Mouse (Mus musculus) heart, embryonic 14.5 days (tissue): ENCODE results near the gene Pars2. TPM values are rescaled to one million over a fixed set of nuclear protein-coding genes. Genes with fewer than 3 reads are reported as not detected.

Experiments
- ATAC-seq: fragments of 200-750 bp; cut with Nextera tagmentation; 2 replicates; pipeline ENCODE4 v1.8.0; 2017; ENCODE audit warnings: low read depth, moderate TSS enrichment; ENCODE audit not compliant: insufficient number of reproducible peaks, insufficient read depth, low FRiP score
- H3K27ac ChIP-seq, 2 experiments: fragments of 200-500 bp in 1 of 2; fragments of 300-500 bp in 1 of 2; sonication (generic) in 1 of 2; replicated peaks in 1 of 2; 2 replicates each; pipeline ENCODE4 v1.5.1; 2012 to 2014; ENCODE audit warnings: low read depth in 2 of 2, low read length in 2 of 2, control low read depth in 1 of 2, mild to moderate bottlenecking in 1 of 2, mixed read lengths in 1 of 2; ENCODE audit not compliant: control insufficient read depth in 1 of 2, insufficient read depth in 1 of 2
- H3K27me3 ChIP-seq: fragments of 300-500 bp; sonication (generic); 2 replicates; pipeline ENCODE4 v1.6.1; 2014; ENCODE audit warnings: mild to moderate bottlenecking, low read length, control low read depth; ENCODE audit not compliant: control insufficient read depth, insufficient read depth
- H3K36me3 ChIP-seq: fragments of 300-500 bp; sonication (generic); 2 replicates; pipeline ENCODE4 v1.6.1; 2014; ENCODE audit warnings: mild to moderate bottlenecking, control low read depth, low read length, mixed read lengths; ENCODE audit not compliant: control insufficient read depth, insufficient read depth
- H3K4me1 ChIP-seq, 2 experiments: fragments of 200-500 bp in 1 of 2; fragments of 300-500 bp in 1 of 2; sonication (generic) in 1 of 2; 2 replicates each; pipeline ENCODE4 v1.6.1; 2012 to 2014; ENCODE audit warnings: low read length in 2 of 2, control low read depth in 1 of 2, mixed read lengths in 1 of 2; ENCODE audit not compliant: control insufficient read depth in 2 of 2, insufficient read depth in 2 of 2
- H3K4me2 ChIP-seq: fragments of 300-500 bp; sonication (generic); 2 replicates; pipeline ENCODE4 v1.6.1; 2014; ENCODE audit warnings: mild to moderate bottlenecking, low read length
- H3K4me3 ChIP-seq, 2 experiments: fragments of 200-500 bp in 1 of 2; fragments of 300-500 bp in 1 of 2; sonication (generic) in 1 of 2; 2 replicates each; pipeline ENCODE4 v1.5.1; 2012 to 2014; ENCODE audit warnings: low read length in 2 of 2, mild to moderate bottlenecking in 2 of 2, control low read depth in 1 of 2, low read depth in 1 of 2, moderate library complexity in 1 of 2; ENCODE audit not compliant: control insufficient read depth in 1 of 2, insufficient read depth in 1 of 2
- H3K9ac ChIP-seq: fragments of 300-500 bp; sonication (generic); 2 replicates; pipeline ENCODE4 v1.6.1; 2014; ENCODE audit warnings: mild to moderate bottlenecking, low read length
- H3K9me3 ChIP-seq: fragments of 300-500 bp; sonication (generic); 2 replicates; pipeline ENCODE4 v1.6.1; 2016; ENCODE audit warnings: low read length, control low read depth; ENCODE audit not compliant: control insufficient read depth
- WGBS: fragments of 180-500 bp; shearing (Covaris S2); extraction: QIAGEN DNeasy Blood & Tissue Kit; methylation state at CpG from one replicate; pipeline ENCODE4 v1.1.7; 2014; 5-methylcytosine and 5-hydroxymethylcytosine counted together
- polyA plus RNA-seq: library from polyadenylated mRNA; unstranded; fragments of >200 nt; fragmentation: Nextera tagmentation; extraction: Ambion mirVana; gene quantifications from 2 replicates; pipeline ENCODE4 v1.2.1, GENCODE M21; 2014

Gene Pars2
- 10.6 TPM in 2 replicates for polyA plus RNA-seq

- Histone ChIP-seq H3K4me3 (peak within 1 kb of the TSS; percentile 64 to 76), H3K9ac (peak within 1 kb of the TSS; percentile 85), H3K4me1 (peaks cover 5 to 7% of the 10 kb centered on the region in 2 experiments), H3K36me3 (peaks cover 27% of the 10 kb centered on the region), H3K27ac (peak within 1 kb of the TSS; percentile 3 to 49; a peak in 3 of 4 replicates), H3K27me3 (peaks cover 14% of the 10 kb centered on the region), H3K9me3 (no peaks in the 10 kb centered on the region), H3K4me2 (peak within 1 kb of the TSS; percentile 79)
- 3% methylated on average over 40 of the region's 40 CpGs for WGBS
- ATAC-seq, result peak; percentile 94
Observed at GRCm38 (mm10) chr4:106650833-106651527, at the start of gene Pars2. Gene Pars2, plus strand, starts transcription at chr4:106651069.

- Histone ChIP-seq H3K4me1 (peaks cover 0 to 2% of the 10 kb centered on the region in 2 experiments; a peak in 1 of 4 replicates), H3K27me3 (no peaks in the 10 kb centered on the region), H3K4me2 (peak overlapping the region; percentile 49), H3K4me3 (peak overlapping the region; percentile 16 to 18; a peak in 3 of 4 replicates), H3K36me3 (no peaks in the 10 kb centered on the region), H3K9ac (no peak overlapping the region; the same call in 1 of the 2 replicates), H3K27ac (no peak overlapping the region), H3K9me3 (no peaks in the 10 kb centered on the region)
- WGBS, result 34% methylated on average over 18 of the region's 18 CpGs
- peak; percentile 64; the same call in 1 of the 2 replicates for ATAC-seq
Observed at GRCm38 (mm10) chr4:106606639-106607554, 44.0 kb upstream of the Pars2 start.

- Histone ChIP-seq H3K4me2 (no peak overlapping the region), H3K9ac (no peak overlapping the region), H3K9me3 (no peaks in the 10 kb centered on the region), H3K4me1 (peaks cover 0 to 2% of the 10 kb centered on the region in 2 experiments; a peak in 1 of 4 replicates), H3K27ac (no peak overlapping the region), H3K27me3 (no peaks in the 10 kb centered on the region), H3K4me3 (no peak overlapping the region), H3K36me3 (no peaks in the 10 kb centered on the region)
- ATAC-seq, result no peak
- 89% methylated on average over 1 of the region's 1 CpGs for WGBS
Observed at GRCm38 (mm10) chr4:106607905-106608304, 43.0 kb upstream of the Pars2 start.

GRCm38 (mm10) chr4:106613105-106613504 lies 37.8 kb upstream of the Pars2 start:
- no peaks in the 10 kb centered on the region for H3K4me1 ChIP-seq
- ATAC-seq, result no peak
- no peaks in the 10 kb centered on the region for H3K36me3 ChIP-seq
- 67% methylated on average over 8 of the region's 8 CpGs for WGBS
- no peak overlapping the region for H3K4me3 ChIP-seq
- peaks cover 21% of the 10 kb centered on the region; the same call in 1 of the 2 replicates for H3K27me3 ChIP-seq
- no peak overlapping the region for H3K27ac ChIP-seq
- H3K9me3 ChIP-seq, result no peaks in the 10 kb centered on the region
- no peak overlapping the region for H3K4me2 ChIP-seq
- no peak overlapping the region for H3K9ac ChIP-seq

- Histone ChIP-seq H3K4me1 (no peaks in the 10 kb centered on the region), H3K9ac (no peak overlapping the region), H3K27me3 (peaks cover 21% of the 10 kb centered on the region; the same call in 1 of the 2 replicates), H3K4me3 (no peak overlapping the region), H3K36me3 (no peaks in the 10 kb centered on the region), H3K4me2 (no peak overlapping the region), H3K9me3 (no peaks in the 10 kb centered on the region), H3K27ac (no peak overlapping the region)
- WGBS, result 63% methylated on average over 3 of the region's 3 CpGs
- ATAC-seq, result no peak
Observed at GRCm38 (mm10) chr4:106613560-106613959, 37.3 kb upstream of the Pars2 start.

GRCm38 (mm10) chr4:106614180-106614797 lies 36.6 kb upstream of the Pars2 start:
- 43% methylated on average over 7 of the region's 7 CpGs for WGBS
- no peak overlapping the region for H3K27ac ChIP-seq

GRCm38 (mm10) chr4:106614881-106615280 lies 36.0 kb upstream of the Pars2 start:
- Histone ChIP-seq H3K4me1 (no peaks in the 10 kb centered on the region), H3K27me3 (peaks cover 25% of the 10 kb centered on the region; the same call in 1 of the 2 replicates), H3K9ac (no peak overlapping the region), H3K4me3 (no peak overlapping the region), H3K36me3 (no peaks in the 10 kb centered on the region), H3K27ac (no peak overlapping the region), H3K4me2 (no peak overlapping the region), H3K9me3 (no peaks in the 10 kb centered on the region)
- no peak for ATAC-seq
- WGBS, result 68% methylated on average over 9 of the region's 9 CpGs

More at GRCm38 (mm10) chr4:106614180-106614797, 36.6 kb upstream of the Pars2 start:
- Histone ChIP-seq H3K4me1 (no peaks in the 10 kb centered on the region), H3K4me3 (no peak overlapping the region), H3K36me3 (no peaks in the 10 kb centered on the region), H3K4me2 (no peak overlapping the region), H3K9ac (no peak overlapping the region), H3K27me3 (peaks cover 25% of the 10 kb centered on the region; the same call in 1 of the 2 replicates), H3K9me3 (no peaks in the 10 kb centered on the region)
- peak; percentile 52; the same call in 1 of the 2 replicates for ATAC-seq
